Mouse (Mus musculus) midbrain, embryonic 12.5 days (tissue): ENCODE measurements around the gene Tha1. TPM values are rescaled to one million over a fixed set of nuclear protein-coding genes. Genes with fewer than 3 reads are reported as not detected.
"Not testable (repeated sequence)": the region's sequence is repeated elsewhere in the genome, so short reads cannot be mapped to it uniquely, and the experiment has no call there.

Source experiments
- ATAC-seq: fragments of 200-750 bp; cut with Nextera tagmentation; 2 replicates; pipeline ENCODE4 v1.8.0; 2017; ENCODE audit warnings: low read depth, moderate TSS enrichment, moderate library complexity; ENCODE audit not compliant: low FRiP score
- H3K27ac ChIP-seq: fragments of 300-500 bp; sonication (generic); replicated peaks from 2 replicates; pipeline ENCODE4 v1.5.1; 2016; ENCODE audit warnings: mild to moderate bottlenecking
- H3K27me3 ChIP-seq: fragments of 300-500 bp; sonication (generic); 2 replicates; pipeline ENCODE4 v1.6.1; 2016; ENCODE audit warnings: mild to moderate bottlenecking
- H3K36me3 ChIP-seq: fragments of 300-500 bp; sonication (generic); 2 replicates; pipeline ENCODE4 v1.6.1; 2016
- H3K4me1 ChIP-seq: fragments of 300-500 bp; sonication (generic); 2 replicates; pipeline ENCODE4 v1.6.1; 2016
- H3K4me2 ChIP-seq: fragments of 300-500 bp; sonication (generic); replicated peaks from 2 replicates; pipeline ENCODE4 v1.6.1; 2016; ENCODE audit warnings: mild to moderate bottlenecking, moderate library complexity
- H3K4me3 ChIP-seq: fragments of 300-500 bp; sonication (generic); 2 replicates; pipeline ENCODE4 v1.5.1; 2016; ENCODE audit warnings: mild to moderate bottlenecking
- H3K9ac ChIP-seq: fragments of 300-500 bp; sonication (generic); replicated peaks from 2 replicates; pipeline ENCODE4 v1.6.1; 2016; ENCODE audit warnings: mild to moderate bottlenecking, moderate library complexity
- H3K9me3 ChIP-seq: fragments of 300-500 bp; sonication (generic); 2 replicates; pipeline ENCODE4 v1.6.1; 2016; ENCODE audit warnings: mild to moderate bottlenecking
- WGBS: fragments of 180-500 bp; shearing (Covaris S2); methylation state at CpG from one replicate; pipeline ENCODE4 v1.1.7; 2016; 5-methylcytosine and 5-hydroxymethylcytosine counted together
- polyA plus RNA-seq: library from polyadenylated mRNA; unstranded; fragments of >200 nt; fragmentation: Nextera tagmentation; extraction: Ambion mirVana; gene quantifications from 2 replicates; pipeline ENCODE4 v1.2.1, GENCODE M21; 2016

Gene Tha1
- polyA plus RNA-seq, 1 experiment from 2014 or later: 3.1 TPM

GRCm38 (mm10) chr11:117844997-117845396 lies 28.3 kb downstream of the Tha1 start:
- Histone ChIP-seq H3K4me3 (no peak overlapping the region), H3K27me3 (no peaks in the 10 kb centered on the region), H3K9ac (no peak overlapping the region), H3K36me3 (no peaks in the 10 kb centered on the region), H3K4me2 (no peak overlapping the region), H3K4me1 (peaks cover 17% of the 10 kb centered on the region), H3K9me3 (no peaks in the 10 kb centered on the region), H3K27ac (no peak overlapping the region)
- 73% methylated on average over 2 of the region's 2 CpGs for WGBS
- ATAC-seq: no peak

DNA sequence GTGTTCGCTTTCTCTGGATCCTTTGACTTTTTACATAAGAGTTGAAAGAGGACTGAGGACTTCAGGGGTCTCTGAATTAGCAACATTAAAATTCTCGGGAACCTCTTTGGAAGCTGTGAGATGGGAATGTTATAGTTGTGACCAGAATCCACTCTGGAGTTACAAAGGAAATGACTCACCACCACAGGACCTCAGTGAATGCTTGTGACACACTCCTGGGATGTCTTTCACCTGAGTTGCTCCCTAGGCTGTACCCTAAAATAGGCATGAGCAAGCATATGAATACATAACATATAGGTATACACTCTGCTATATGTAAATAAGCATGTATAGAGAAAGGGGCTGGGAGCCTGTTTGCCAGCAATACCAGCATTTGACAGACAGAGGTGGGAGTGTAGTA lies 29.8 kb downstream of the Tha1 start:
- no peak for ATAC-seq
- H3K4me3 ChIP-seq: no peak overlapping the region
- WGBS: 91% methylated on average over 2 of the region's 2 CpGs
- H3K9me3 ChIP-seq: no peaks in the 10 kb centered on the region
- peaks cover 8% of the 10 kb centered on the region for H3K4me1 ChIP-seq
- H3K27me3 ChIP-seq: no peaks in the 10 kb centered on the region
- no peaks in the 10 kb centered on the region for H3K36me3 ChIP-seq
- H3K9ac ChIP-seq: no peak overlapping the region
- H3K4me2 ChIP-seq: no peak overlapping the region
- no peak overlapping the region for H3K27ac ChIP-seq

DNA sequence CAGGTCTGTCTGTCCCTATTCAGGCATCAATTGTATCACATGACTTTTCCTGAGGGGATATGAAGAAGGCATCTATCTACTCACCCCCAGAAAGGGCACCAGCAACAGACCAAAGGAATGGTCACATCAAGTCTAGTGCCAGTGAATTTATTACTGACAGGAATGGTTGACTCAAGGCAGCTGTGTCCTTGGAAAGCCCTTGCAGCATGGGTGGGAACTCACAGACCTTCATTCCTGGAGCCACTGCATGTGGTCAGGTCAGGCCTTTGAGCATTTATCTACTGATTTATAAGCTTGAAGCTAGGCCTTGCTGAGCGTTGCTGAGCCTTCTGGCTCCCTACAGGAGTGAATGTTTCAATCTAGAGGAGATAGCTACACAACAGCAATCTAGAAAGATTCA lies 32.4 kb downstream of the Tha1 start:
- no peak overlapping the region for H3K9ac ChIP-seq
- no peak overlapping the region for H3K4me3 ChIP-seq
- ATAC-seq: no peak
- no peaks in the 10 kb centered on the region for H3K27me3 ChIP-seq
- H3K36me3 ChIP-seq: no peaks in the 10 kb centered on the region
- no peak overlapping the region for H3K4me2 ChIP-seq
- 72% methylated on average over 1 of the region's 1 CpGs for WGBS
- H3K4me1 ChIP-seq: no peaks in the 10 kb centered on the region; the same call in 1 of the 2 replicates
- no peak overlapping the region for H3K27ac ChIP-seq
- H3K9me3 ChIP-seq: no peaks in the 10 kb centered on the region

GRCm38 (mm10) chr11:117839021-117839420 lies 34.3 kb downstream of the Tha1 start:
- 92% methylated on average over 1 of the region's 1 CpGs for WGBS
- Histone ChIP-seq H3K27me3 (no peaks in the 10 kb centered on the region), H3K27ac (no peak overlapping the region; the same call in 1 of the 2 replicates)

GRCm38 (mm10) chr11:117838572-117838971 lies 34.7 kb downstream of the Tha1 start:
- no peaks in the 10 kb centered on the region for H3K27me3 ChIP-seq
- no peak overlapping the region for H3K9ac ChIP-seq
- H3K4me2 ChIP-seq: no peak overlapping the region
- 60% methylated on average over 2 of the region's 2 CpGs for WGBS
- no peaks in the 10 kb centered on the region; the same call in 1 of the 2 replicates for H3K4me1 ChIP-seq
- H3K36me3 ChIP-seq: no peaks in the 10 kb centered on the region
- no peaks in the 10 kb centered on the region for H3K9me3 ChIP-seq
- no peak for ATAC-seq
- H3K27ac ChIP-seq: no peak overlapping the region; the same call in 1 of the 2 replicates
- H3K4me3 ChIP-seq: no peak overlapping the region

More at GRCm38 (mm10) chr11:117839021-117839420, 34.3 kb downstream of the Tha1 start:
- Histone ChIP-seq H3K9me3 (no peaks in the 10 kb centered on the region), H3K4me3 (no peak overlapping the region), H3K4me1 (no peaks in the 10 kb centered on the region; the same call in 1 of the 2 replicates), H3K9ac (no peak overlapping the region), H3K4me2 (no peak overlapping the region), H3K36me3 (no peaks in the 10 kb centered on the region)
- ATAC-seq: no peak

DNA sequence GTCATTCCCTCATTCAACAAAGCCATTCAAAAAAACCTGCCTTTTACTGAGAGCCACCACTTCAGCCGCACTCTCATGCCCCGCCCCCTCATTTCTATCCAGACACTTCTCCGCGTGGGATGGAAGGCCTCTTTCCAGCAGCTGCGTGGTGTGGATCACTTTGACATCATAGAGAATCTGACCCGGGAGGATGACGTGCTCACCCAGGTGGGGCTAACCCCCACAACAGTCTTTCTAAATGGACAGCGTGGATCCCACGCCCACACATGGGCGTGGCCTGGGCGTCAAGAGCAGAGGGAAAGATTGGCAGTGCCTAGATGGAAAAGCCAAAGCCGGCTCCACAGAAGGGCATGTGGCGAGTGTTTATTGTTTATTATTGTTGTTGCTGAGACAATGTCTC lies 37.0 kb downstream of the Tha1 start:
- peak overlapping the region; percentile 32 for H3K4me2 ChIP-seq
- no peaks in the 10 kb centered on the region for H3K9me3 ChIP-seq
- H3K4me3 ChIP-seq: 0 out of 2 replicates have a peak overlapping the region, but pooled peaks have one; percentile 2
- 34% methylated on average over 13 of the region's 13 CpGs for WGBS
- H3K9ac ChIP-seq: no peak overlapping the region
- peak; percentile 38; the same call in 1 of the 2 replicates for ATAC-seq
- no peak overlapping the region for H3K27ac ChIP-seq
- H3K4me1 ChIP-seq: peaks cover 9% of the 10 kb centered on the region
- H3K27me3 ChIP-seq: no peaks in the 10 kb centered on the region
- H3K36me3 ChIP-seq: no peaks in the 10 kb centered on the region

- H3K9me3 ChIP-seq: no peaks in the 10 kb centered on the region
- peaks cover 12% of the 10 kb centered on the region for H3K4me1 ChIP-seq
- H3K4me3 ChIP-seq: no peak overlapping the region
- ATAC-seq: no peak
- H3K36me3 ChIP-seq: no peaks in the 10 kb centered on the region
- no peaks in the 10 kb centered on the region for H3K27me3 ChIP-seq
- no peak overlapping the region for H3K9ac ChIP-seq
- H3K27ac ChIP-seq: no peak overlapping the region
- WGBS: 93% methylated on average over 8 of the region's 8 CpGs
- H3K4me2 ChIP-seq: no peak overlapping the region
These were observed 39.2 kb downstream of the Tha1 start for GRCm38 (mm10) chr11:117834086-117834485.

DNA sequence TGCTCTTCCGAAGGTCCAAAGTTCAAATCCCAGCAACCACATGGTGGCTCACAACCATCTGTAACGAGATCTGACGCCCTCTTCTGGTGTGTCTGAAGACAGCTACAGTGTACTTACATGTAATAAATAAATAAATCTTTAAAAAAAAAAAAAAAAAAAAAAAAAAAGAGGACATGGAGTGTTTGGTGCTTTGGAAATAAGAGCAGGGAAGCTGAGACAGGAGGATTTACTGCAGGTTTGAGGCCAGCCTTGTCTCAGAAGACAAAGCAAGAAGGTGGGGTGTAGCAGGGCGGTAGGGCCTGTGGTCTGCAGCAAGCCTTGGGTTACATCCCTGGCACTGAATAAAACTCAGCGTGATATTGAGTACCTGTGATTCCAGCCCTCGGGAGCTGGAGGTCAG lies 39.8 kb downstream of the Tha1 start:
- 69% methylated on average over 6 of the region's 6 CpGs for WGBS
- ATAC-seq, H3K9ac ChIP-seq, H3K27me3 ChIP-seq, H3K36me3 ChIP-seq, H3K27ac ChIP-seq, H3K4me3 ChIP-seq, H3K4me2 ChIP-seq, H3K9me3 ChIP-seq: not testable (repeated sequence)
- peaks cover 17% of the 10 kb centered on the region for H3K4me1 ChIP-seq

- Histone ChIP-seq H3K27ac (peak overlapping the region; percentile 25; the same call in 1 of the 2 replicates), H3K4me3 (peak overlapping the region; percentile 39), H3K4me1 (peaks cover 26% of the 10 kb centered on the region), H3K9me3 (no peaks in the 10 kb centered on the region), H3K4me2 (peak overlapping the region; percentile 57), H3K36me3 (no peaks in the 10 kb centered on the region), H3K27me3 (no peaks in the 10 kb centered on the region), H3K9ac (0 out of 2 replicates have a peak overlapping the region, but pooled peaks have one; percentile 11)
- ATAC-seq: peak; percentile 83
- WGBS: 18% methylated on average over 28 of the region's 28 CpGs
These were observed 41.0 kb downstream of the Tha1 start for GRCm38 (mm10) chr11:117832086-117832969.

DNA sequence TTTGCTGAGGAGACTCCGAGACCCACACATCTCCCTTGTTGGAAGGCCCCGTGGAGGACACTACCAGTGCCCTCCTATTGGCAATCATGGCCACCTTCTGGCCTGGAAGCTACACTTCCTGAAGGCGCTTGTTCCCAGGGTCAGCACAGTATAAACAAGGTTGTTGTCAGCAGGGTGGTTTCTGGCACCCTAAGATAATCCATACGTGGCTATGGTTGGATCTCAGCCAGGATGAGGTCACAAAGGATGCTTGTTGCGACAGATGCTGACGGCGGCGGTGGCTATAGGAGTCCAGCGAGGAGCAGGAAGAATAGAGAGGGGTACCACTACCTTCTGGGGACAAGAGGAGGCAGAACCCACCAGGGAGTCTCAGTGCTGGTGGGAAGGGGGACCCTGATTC lies 42.9 kb downstream of the Tha1 start:
- Histone ChIP-seq H3K4me2 (no peak overlapping the region), H3K9ac (no peak overlapping the region), H3K27me3 (no peaks in the 10 kb centered on the region)

GRCm38 (mm10) chr11:117829671-117830215 lies 43.5 kb downstream of the Tha1 start:
- H3K27ac ChIP-seq: no peak overlapping the region
- H3K9ac ChIP-seq: no peak overlapping the region
- no peak overlapping the region for H3K4me2 ChIP-seq
- no peaks in the 10 kb centered on the region for H3K9me3 ChIP-seq
- H3K27me3 ChIP-seq: no peaks in the 10 kb centered on the region
- H3K4me3 ChIP-seq: no peak overlapping the region
- H3K36me3 ChIP-seq: no peaks in the 10 kb centered on the region
- 83% methylated on average over 2 of the region's 2 CpGs for WGBS
- H3K4me1 ChIP-seq: peaks cover 52% of the 10 kb centered on the region
- no peak for ATAC-seq

More for the DNA sequence above, 42.9 kb downstream of the Tha1 start:
- Histone ChIP-seq H3K4me1 (peaks cover 46% of the 10 kb centered on the region), H3K36me3 (no peaks in the 10 kb centered on the region), H3K9me3 (no peaks in the 10 kb centered on the region), H3K4me3 (no peak overlapping the region), H3K27ac (no peak overlapping the region)
- WGBS: 84% methylated on average over 9 of the region's 9 CpGs
- no peak for ATAC-seq
